Mouse (Mus musculus) MEL (cell line): ENCODE measurements around the gene Ss18l2. TPM values are rescaled to one million over a fixed set of nuclear protein-coding genes. Genes with fewer than 3 reads are reported as not detected.

Experiments
- DNase-seq: peaks from one replicate; pipeline ENCODE4 v3.0.0; 2011; ENCODE audit warnings: low read depth, low spot score
- H3K27ac ChIP-seq: 2 replicates; pipeline ENCODE4 v1.5.1; 2012; ENCODE audit warnings: low read depth, mild to moderate bottlenecking, control low read depth, low read length, moderate library complexity; ENCODE audit not compliant: control insufficient read depth
- H3K27me3 ChIP-seq, 2 experiments: fragments of 150-350 bp in 1 of 2; sonication (generic) in 1 of 2; 2 replicates each; pipeline ENCODE4 v1.6.1; 2012; ENCODE audit warnings: low read length in 2 of 2, mild to moderate bottlenecking in 2 of 2, improper control_type of control experiment in 1 of 2, moderate library complexity in 1 of 2; ENCODE audit not compliant: insufficient read depth in 2 of 2, control insufficient read depth in 1 of 2
- H3K36me3 ChIP-seq, 2 experiments: 2 replicates each; pipeline ENCODE4 v1.6.1; 2012 to 2014; ENCODE audit warnings: low read length in 2 of 2, improper control_type of control experiment in 1 of 2, inconsistent platforms in 1 of 2, mild to moderate bottlenecking in 1 of 2; ENCODE audit not compliant: insufficient read depth in 2 of 2, control insufficient read depth in 1 of 2
- H3K4me1 ChIP-seq, 2 experiments: fragments of 150-350 bp in 1 of 2; sonication (generic) in 1 of 2; 2 replicates each; pipeline ENCODE4 v1.6.1; 2012; ENCODE audit warnings: low read length in 2 of 2, improper control_type of control experiment in 1 of 2, mild to moderate bottlenecking in 1 of 2; ENCODE audit not compliant: insufficient read depth in 2 of 2, control insufficient read depth in 1 of 2
- H3K4me3 ChIP-seq, 2 experiments: fragments of 150-350 bp in 1 of 2; sonication (generic) in 1 of 2; 2 replicates each; pipeline ENCODE4 v1.5.1; 2012; ENCODE audit warnings: low read depth in 2 of 2, low read length in 2 of 2, mild to moderate bottlenecking in 2 of 2, moderate library complexity in 2 of 2, control low read depth in 1 of 2, improper control_type of control experiment in 1 of 2; ENCODE audit not compliant: control insufficient read depth in 1 of 2, insufficient read depth in 1 of 2
- H3K79me2 ChIP-seq: 2 replicates; pipeline ENCODE4 v1.6.1; 2012; ENCODE audit warnings: mild to moderate bottlenecking, low read length, moderate library complexity; ENCODE audit not compliant: control insufficient read depth, poor library complexity, insufficient read depth
- H3K9ac ChIP-seq: 2 replicates; pipeline ENCODE4 v1.6.1; 2012; ENCODE audit warnings: low read depth, mild to moderate bottlenecking, control low read depth, low read length, moderate library complexity; ENCODE audit not compliant: control insufficient read depth, poor library complexity, severe bottlenecking
- H3K9me3 ChIP-seq: fragments of 150-350 bp; sonication (generic); replicated peaks from 2 replicates; pipeline ENCODE4 v1.6.1; 2012; ENCODE audit warnings: mild to moderate bottlenecking, low read length, improper control_type of control experiment, moderate library complexity; ENCODE audit not compliant: insufficient read depth
- BHLHE40 ChIP-seq: IDR thresholded peaks from 2 replicates; pipeline ENCODE4 v1.6.1; 2012; ENCODE audit warnings: low read depth, mild to moderate bottlenecking, inconsistent platforms, low read length, improper control_type of control experiment, borderline replicate concordance
- CHD1 ChIP-seq: IDR thresholded peaks from 2 replicates; pipeline ENCODE4 v1.6.1; 2012; ENCODE audit warnings: low read depth, mild to moderate bottlenecking, inconsistent platforms, low read length, improper control_type of control experiment
- CHD2 ChIP-seq: IDR thresholded peaks from 2 replicates; pipeline ENCODE4 v1.6.1; 2011; ENCODE audit warnings: low read length, improper control_type of control experiment
- CTCF ChIP-seq, 3 experiments: IDR thresholded peaks in 2 of 3; conservative IDR thresholded peaks in 1 of 3; 2 replicates each; pipeline ENCODE4 v1.5.1; 2011 to 2012; ENCODE audit warnings: low read length in 3 of 3, low read depth in 2 of 3, mild to moderate bottlenecking in 2 of 3, improper control_type of control experiment in 1 of 3, inconsistent platforms in 1 of 3, mixed read lengths in 1 of 3, moderate library complexity in 1 of 3; ENCODE audit not compliant: control insufficient read depth in 1 of 3, insufficient read depth in 1 of 3, poor library complexity in 1 of 3, severe bottlenecking in 1 of 3
- EP300 ChIP-seq, 2 experiments: IDR thresholded peaks; 2 replicates each; pipeline ENCODE4 v1.6.1; 2011; ENCODE audit warnings: improper control_type of control experiment in 2 of 2, low read length in 2 of 2, low read depth in 1 of 2, mild to moderate bottlenecking in 1 of 2
- ETS1 ChIP-seq: IDR thresholded peaks from 2 replicates; pipeline ENCODE4 v1.6.1; 2012; ENCODE audit warnings: low read depth, mild to moderate bottlenecking, inconsistent platforms, low read length, improper control_type of control experiment, moderate library complexity
- GABPA ChIP-seq: IDR thresholded peaks from 2 replicates; pipeline ENCODE4 v1.6.1; 2012; ENCODE audit warnings: low read depth, mild to moderate bottlenecking, inconsistent platforms, low read length, improper control_type of control experiment, moderate library complexity
- MAFK ChIP-seq: IDR thresholded peaks from 2 replicates; pipeline ENCODE4 v1.6.1; 2011; ENCODE audit warnings: low read depth, mild to moderate bottlenecking, low read length, improper control_type of control experiment, borderline replicate concordance
- MEF2A ChIP-seq: IDR thresholded peaks from 2 replicates; pipeline ENCODE4 v1.6.1; 2014; ENCODE audit warnings: low read depth, mild to moderate bottlenecking, inconsistent platforms, low read length, improper control_type of control experiment; ENCODE audit not compliant: poor library complexity, insufficient replicate concordance, severe bottlenecking; ENCODE audit errors: extremely low read depth
- MXI1 ChIP-seq: IDR thresholded peaks from 2 replicates; pipeline ENCODE4 v1.6.1; 2011; ENCODE audit warnings: mild to moderate bottlenecking, low read depth, low read length, improper control_type of control experiment
- MYB ChIP-seq: IDR thresholded peaks from 2 replicates; pipeline ENCODE4 v1.6.1; 2011; ENCODE audit warnings: mild to moderate bottlenecking, low read depth, low read length, improper control_type of control experiment
- NELFE ChIP-seq: IDR thresholded peaks from 2 replicates; pipeline ENCODE4 v1.6.1; 2011; ENCODE audit warnings: low read depth, low read length, improper control_type of control experiment
- RCOR1 ChIP-seq: IDR thresholded peaks from 2 replicates; pipeline ENCODE4 v1.6.1; 2012; ENCODE audit warnings: low read depth, mild to moderate bottlenecking, inconsistent platforms, low read length, improper control_type of control experiment
- SIN3A ChIP-seq: IDR thresholded peaks from 2 replicates; pipeline ENCODE4 v1.6.1; 2012; ENCODE audit warnings: low read length, improper control_type of control experiment, inconsistent platforms
- TAL1 ChIP-seq: IDR thresholded peaks from 2 replicates; pipeline ENCODE4 v1.6.1; 2012; ENCODE audit warnings: mild to moderate bottlenecking, inconsistent platforms, low read length, moderate library complexity, mixed read lengths
- UBTF ChIP-seq: IDR thresholded peaks from 2 replicates; pipeline ENCODE4 v1.6.1; 2012; ENCODE audit warnings: low read depth, mild to moderate bottlenecking, inconsistent platforms, low read length, improper control_type of control experiment, moderate library complexity, borderline replicate concordance; ENCODE audit not compliant: insufficient read depth
- USF2 ChIP-seq, 2 experiments: IDR thresholded peaks; 2 replicates each; pipeline ENCODE4 v1.6.1; 2011 to 2012; ENCODE audit warnings: improper control_type of control experiment in 2 of 2, low read length in 2 of 2, borderline replicate concordance in 1 of 2, inconsistent platforms in 1 of 2, low read depth in 1 of 2, mild to moderate bottlenecking in 1 of 2; ENCODE audit not compliant: insufficient read depth in 1 of 2
- ZKSCAN1 ChIP-seq: IDR thresholded peaks from 2 replicates; pipeline ENCODE4 v1.6.1; 2012; ENCODE audit warnings: low read depth, mild to moderate bottlenecking, inconsistent platforms, low read length, improper control_type of control experiment, moderate library complexity
- ZMIZ1 ChIP-seq: IDR thresholded peaks from 2 replicates; pipeline ENCODE4 v1.6.1; 2012; ENCODE audit warnings: low read depth, mild to moderate bottlenecking, inconsistent platforms, low read length, improper control_type of control experiment, moderate library complexity
- ZNF384 ChIP-seq: IDR thresholded peaks from 2 replicates; pipeline ENCODE4 v1.6.1; 2012; ENCODE audit warnings: low read depth, mild to moderate bottlenecking, inconsistent platforms, low read length, improper control_type of control experiment
- polyA plus RNA-seq, 2 experiments: library from polyadenylated mRNA; stranded (reverse) in 1 of 2; unstranded in 1 of 2; fragments of >175 nt in 1 of 2; fragments of >200 nt in 1 of 2; gene quantifications; 2 replicates each; pipeline versions ENCODE4 v1.2.1 to v1.2.4; 2012; ENCODE audit warnings: low replicate concordance in 2 of 2, low read depth in 1 of 2; ENCODE audit not compliant: insufficient read length in 2 of 2, insufficient read depth in 1 of 2, missing spikeins in 1 of 2
- total RNA-seq: library from RNA; depleted of rRNA; stranded (reverse); fragments of 300-350 nt; gene quantifications from 2 replicates; pipeline ENCODE4 v1.2.3, GENCODE M21; 2012

Ss18l2 gene
- total and polyA plus RNA-seq, 3 experiments, result 47.8 to 48.5 TPM; not detected in 1

DNA sequence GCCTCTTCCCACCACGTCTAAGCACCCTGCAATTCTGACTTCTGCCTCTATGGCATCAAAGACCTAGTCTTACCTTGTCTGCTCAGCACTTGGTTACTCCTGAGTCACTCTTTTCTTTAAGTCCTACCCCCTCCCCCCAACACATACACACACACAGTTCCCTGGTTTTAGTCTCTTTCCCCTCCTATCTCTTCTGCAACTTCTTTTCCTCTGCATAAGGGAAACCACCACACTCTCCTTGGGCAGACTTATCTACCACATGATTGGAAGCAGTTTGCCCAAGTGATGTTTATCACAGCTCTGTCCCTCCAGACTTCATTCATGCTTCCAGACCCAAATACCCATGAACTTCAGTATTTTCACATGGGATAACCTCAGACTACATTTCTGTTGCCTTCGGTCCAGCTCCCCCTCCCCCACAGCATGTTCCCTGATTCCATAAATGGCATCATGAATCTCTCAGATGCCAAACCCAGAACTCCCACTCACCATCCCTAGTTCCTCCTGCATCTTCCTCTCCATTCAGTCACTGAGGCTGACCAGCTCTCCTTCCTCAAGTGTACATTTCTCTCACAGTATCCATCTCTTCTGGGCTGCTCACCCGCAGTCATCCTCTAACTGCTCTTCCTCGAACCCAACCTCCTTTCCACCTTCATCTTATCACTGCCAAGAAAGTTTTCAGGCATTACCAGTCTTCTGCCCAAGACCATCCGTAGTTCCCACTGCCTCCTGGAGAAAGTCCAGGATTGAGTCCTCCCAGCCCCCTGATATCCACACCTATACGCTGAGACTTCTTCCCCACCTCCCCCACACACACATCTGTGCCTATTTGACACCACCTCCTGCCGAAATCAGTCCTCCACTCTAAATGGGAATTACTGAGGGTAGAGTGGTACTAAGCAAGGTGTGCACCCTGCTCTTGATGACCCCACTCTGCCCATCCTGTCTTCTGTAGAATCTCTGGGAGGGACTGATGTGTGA lies 1.3 kb upstream of the Ss18l2 start (continued):
- peak; percentile 40; the same call in 1 of the 2 replicates for TF ChIP-seq MYB

DNA sequence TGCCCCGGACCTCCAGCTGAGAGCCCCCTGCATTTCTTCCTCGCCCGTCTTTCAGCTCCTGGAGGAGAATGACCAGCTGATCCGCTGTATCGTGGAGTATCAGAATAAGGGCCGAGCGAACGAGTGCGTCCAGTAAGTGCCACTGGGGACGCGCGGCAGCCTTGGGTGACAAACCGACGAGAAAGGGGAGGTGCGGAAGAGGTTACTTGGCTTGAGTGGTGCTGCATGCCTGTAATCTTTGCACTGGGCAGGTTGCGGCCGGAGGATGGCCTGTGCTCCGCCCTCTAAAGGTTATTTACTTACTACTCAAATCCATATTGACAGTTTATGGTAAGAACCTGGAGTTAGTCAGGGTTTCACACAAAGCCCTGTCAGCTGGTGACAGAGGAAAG lies 451 bp downstream of the Ss18l2 start:
- TF ChIP-seq GABPA (no peak), ZKSCAN1 (no peak), SIN3A (no peak; the same call in none of the 2 replicates), RCOR1 (no peak), CTCF (IDR thresholded peaks at IDR 0.05 in 2 of 3, conservative IDR thresholded peaks at IDR 0.05 in 1 of 3; ENCODE audit: control insufficient read depth in 1 of 3, insufficient read depth in 1 of 3, low read depth in 2 of 3, low read length in 3 of 3, poor library complexity in 1 of 3, severe bottlenecking in 1 of 3) (no peak), NELFE (no peak)

DNA sequence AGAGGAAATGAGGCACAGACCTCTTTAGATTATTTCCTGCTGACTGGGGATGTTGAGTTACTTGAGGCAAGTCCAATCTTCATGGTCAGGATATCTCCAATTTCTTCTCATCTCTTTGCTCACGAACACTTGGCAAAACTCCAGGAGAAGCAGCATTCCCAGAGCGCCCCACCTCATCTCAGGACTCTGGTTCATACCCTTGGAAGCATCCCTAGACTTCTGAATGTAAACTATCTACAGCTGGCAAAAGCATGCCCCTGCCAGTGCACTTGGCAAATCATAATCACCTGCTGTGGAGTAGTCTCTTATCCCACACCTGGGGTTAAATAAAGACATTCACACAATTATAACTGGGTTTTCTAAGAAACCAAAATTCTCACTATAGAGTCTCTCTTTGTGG lies 6.9 kb downstream of the Ss18l2 start:
- Histone ChIP-seq H3K9me3 (no peaks in the 10 kb centered on the region), H3K9ac (no peak overlapping the region), H3K27ac (no peak overlapping the region), H3K27me3 (no peaks in the 10 kb centered on the region), H3K4me3 (no peak overlapping the region), H3K36me3 (peaks cover 4 to 15% of the 10 kb centered on the region in 2 experiments)
- TF ChIP-seq BHLHE40 (no peak), MYB (no peak), ZNF384 (no peak), NELFE (no peak), CHD1 (no peak), TAL1 (no peak), ZKSCAN1 (no peak), EP300 (IDR thresholded peaks at IDR 0.05; ENCODE audit: low read depth in 1 of 2, low read length in 2 of 2) (no peak), ETS1 (no peak), ZMIZ1 (no peak), MXI1 (no peak), MEF2A (no peak), UBTF (no peak), USF2 (IDR thresholded peaks at IDR 0.05; ENCODE audit: borderline replicate concordance in 1 of 2, insufficient read depth in 1 of 2, low read depth in 1 of 2, low read length in 2 of 2) (no peak), CHD2 (no peak), MAFK (no peak)
- TF ChIP-seq, all 39 proteins: peak for 0
- no peak for DNase-seq
- Histone ChIP-seq H3K4me1 (peaks cover 4 to 9% of the 10 kb centered on the region in 2 experiments; a peak in 3 of 4 replicates), H3K79me2 (peaks cover 27% of the 10 kb centered on the region)

More for the DNA sequence above, 451 bp downstream of the Ss18l2 start:
- peak overlapping the region; percentile 54 for H3K27ac ChIP-seq
- no peaks in the 10 kb centered on the region for H3K9me3 ChIP-seq
- peak overlapping the region; percentile 91 to 98 for H3K4me3 ChIP-seq
- peak overlapping the region; percentile 94 for H3K9ac ChIP-seq
- peak; percentile 66 for DNase-seq
- H3K27me3 ChIP-seq, result no peaks in the 10 kb centered on the region
- H3K36me3 ChIP-seq, result peaks cover 1 to 29% of the 10 kb centered on the region in 2 experiments; a peak in 3 of 4 replicates
- peaks cover 17% of the 10 kb centered on the region for H3K79me2 ChIP-seq
- peaks cover 15 to 39% of the 10 kb centered on the region in 2 experiments for H3K4me1 ChIP-seq
